Mouse (Mus musculus): Measurements from ENCODE around the gene Ergic2. TPM values are rescaled to one million over a fixed set of nuclear protein-coding genes. Genes with fewer than 3 reads are reported as not detected.

The Ergic2 gene
- polyA plus RNA-seq, 1 experiment from 2014 or later = 169 TPM

DNA sequence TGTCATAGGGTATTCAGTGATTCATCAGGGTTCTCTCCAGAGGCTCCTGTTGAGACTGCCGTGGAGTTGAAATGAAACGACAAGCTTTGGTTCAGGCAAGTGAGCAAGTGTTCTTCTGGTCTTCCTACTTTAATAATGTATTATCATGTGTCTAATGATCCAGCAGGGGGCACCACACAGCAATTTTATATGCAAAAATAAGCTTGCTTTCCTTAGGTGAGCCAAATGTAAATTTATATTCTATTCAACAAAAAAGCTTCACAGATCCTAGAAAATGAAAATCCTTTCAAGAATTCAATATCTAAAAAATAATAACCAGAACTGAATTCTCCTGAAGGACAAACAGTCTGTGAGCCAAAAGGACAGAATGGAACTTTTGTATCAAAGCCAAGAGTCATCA, 36.5 kb upstream of the Ergic2 start:
- H3K9ac ChIP-seq (ENCODE audit: low read length) = no peak overlapping the region
- H3K27me3 ChIP-seq (replicated peaks; ENCODE audit: control insufficient read depth, insufficient read depth, low read length) = no peaks in the 10 kb centered on the region
- ATAC-seq (replicated peaks; ENCODE audit: low FRiP score, low TSS enrichment, low read depth) (no peak), DNase-seq (ENCODE audit: low spot score) (peak; percentile 58)
- no peak overlapping the region for H3K4me3 ChIP-seq (ENCODE audit: low read depth, low read length)
- peaks cover 6% of the 10 kb centered on the region; the same call in 1 of the 2 replicates for H3K36me3 ChIP-seq (ENCODE audit: control insufficient read depth, insufficient read depth, low read length)
- 30% methylated on average over 2 of the region's 2 CpGs for WGBS
- H3K27ac ChIP-seq (ENCODE audit: low read depth) = no peak overlapping the region
- H3K4me2 ChIP-seq (ENCODE audit: low read length) = no peak overlapping the region
- no peaks in the 10 kb centered on the region for H3K9me3 ChIP-seq (ENCODE audit: control insufficient read depth, low read length)
- H3K4me1 ChIP-seq (replicated peaks; ENCODE audit: control insufficient read depth, insufficient read depth, low read length) = peaks cover 13% of the 10 kb centered on the region

DNA sequence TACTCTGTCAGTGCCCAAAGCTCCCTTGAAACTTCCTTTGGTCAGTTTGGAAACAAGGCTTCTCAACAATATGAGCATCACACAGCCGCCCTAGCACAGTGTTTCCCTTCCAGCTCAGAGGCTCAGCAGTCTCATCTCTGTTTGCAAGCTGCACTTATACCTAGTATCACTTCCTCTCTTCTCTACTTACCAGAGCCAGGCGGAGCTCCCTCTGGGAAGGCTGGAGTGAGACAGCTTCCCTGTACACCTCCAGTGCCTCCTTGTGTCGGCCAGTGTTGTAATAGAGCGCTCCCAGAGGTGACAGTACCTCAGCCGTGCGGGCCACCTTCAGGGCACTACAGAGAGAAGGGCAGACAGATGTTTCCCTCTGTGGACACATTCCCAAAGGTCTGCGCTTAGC, 34.4 kb upstream of the Ergic2 start:
- Histone ChIP-seq H3K27me3 (replicated peaks; ENCODE audit: control insufficient read depth, insufficient read depth, low read length) (no peaks in the 10 kb centered on the region), H3K36me3 (ENCODE audit: control insufficient read depth, insufficient read depth, low read length) (peaks cover 6% of the 10 kb centered on the region; the same call in 1 of the 2 replicates), H3K4me1 (replicated peaks; ENCODE audit: control insufficient read depth, insufficient read depth, low read length) (no peaks in the 10 kb centered on the region), H3K9me3 (ENCODE audit: control insufficient read depth, low read length) (no peaks in the 10 kb centered on the region), H3K9ac (ENCODE audit: low read length) (no peak overlapping the region), H3K27ac (ENCODE audit: low read depth) (no peak overlapping the region), H3K4me3 (ENCODE audit: low read depth, low read length) (no peak overlapping the region), H3K4me2 (ENCODE audit: low read length) (no peak overlapping the region)
- ATAC-seq (replicated peaks; ENCODE audit: low FRiP score, low TSS enrichment, low read depth) (no peak), DNase-seq (ENCODE audit: low spot score) (no peak)
- 78% methylated on average over 7 of the region's 7 CpGs for WGBS

DNA sequence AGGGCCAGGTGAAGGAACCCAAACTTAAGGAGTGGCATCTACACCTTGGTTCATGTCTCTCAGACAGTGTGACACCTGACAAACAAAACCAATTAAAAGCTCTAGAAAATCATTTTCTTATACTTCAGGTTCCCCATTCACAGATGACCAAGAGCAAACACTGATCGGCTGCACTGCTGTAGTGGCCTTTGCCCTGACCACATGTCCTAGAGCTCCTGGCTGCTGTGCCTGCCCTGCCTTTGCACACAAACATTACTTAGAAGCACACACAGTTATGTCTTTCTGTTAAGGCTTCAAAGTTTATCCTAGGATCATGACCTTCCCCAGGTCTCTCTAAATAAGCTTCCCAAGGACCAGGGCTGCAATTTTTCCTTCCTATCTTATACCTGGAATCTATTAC, 32.7 kb upstream of the Ergic2 start:
- DNase-seq (ENCODE audit: low spot score) (no peak), ATAC-seq (replicated peaks; ENCODE audit: low FRiP score, low TSS enrichment, low read depth) (no peak)
- H3K27me3 ChIP-seq (replicated peaks; ENCODE audit: control insufficient read depth, insufficient read depth, low read length) = no peaks in the 10 kb centered on the region
- WGBS = 56% methylated on average over 1 of the region's 1 CpGs
- H3K4me1 ChIP-seq (replicated peaks; ENCODE audit: control insufficient read depth, insufficient read depth, low read length) = no peaks in the 10 kb centered on the region
- H3K9ac ChIP-seq (ENCODE audit: low read length) = no peak overlapping the region
- H3K36me3 ChIP-seq (ENCODE audit: control insufficient read depth, insufficient read depth, low read length) = peaks cover 6% of the 10 kb centered on the region; the same call in 1 of the 2 replicates
- no peak overlapping the region for H3K4me3 ChIP-seq (ENCODE audit: low read depth, low read length)
- H3K27ac ChIP-seq (ENCODE audit: low read depth) = no peak overlapping the region
- no peak overlapping the region for H3K4me2 ChIP-seq (ENCODE audit: low read length)
- no peaks in the 10 kb centered on the region for H3K9me3 ChIP-seq (ENCODE audit: control insufficient read depth, low read length)

DNA sequence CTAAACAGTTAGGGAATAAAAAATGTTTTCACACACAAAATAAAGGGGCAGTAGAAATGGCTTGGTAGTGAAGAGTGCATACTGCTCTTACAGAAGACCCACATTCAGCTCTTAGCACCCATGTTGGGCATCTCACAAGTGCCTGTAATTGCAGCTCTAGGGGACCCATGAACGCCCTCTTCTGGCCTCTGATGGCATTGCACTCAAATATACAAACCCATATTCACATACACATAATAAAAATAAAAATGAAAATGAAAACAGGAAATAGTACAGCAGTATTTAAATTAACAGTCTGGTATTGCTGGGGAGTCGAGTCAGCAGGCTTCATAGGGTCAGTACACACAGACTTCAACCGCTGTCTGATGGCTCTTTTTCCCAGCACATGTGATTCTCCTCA, 30.1 kb upstream of the Ergic2 start:
- Histone ChIP-seq H3K4me1 (replicated peaks; ENCODE audit: control insufficient read depth, insufficient read depth, low read length) (no peaks in the 10 kb centered on the region), H3K9ac (ENCODE audit: low read length) (no peak overlapping the region), H3K27ac (ENCODE audit: low read depth) (no peak overlapping the region), H3K4me2 (ENCODE audit: low read length) (no peak overlapping the region), H3K27me3 (replicated peaks; ENCODE audit: control insufficient read depth, insufficient read depth, low read length) (no peaks in the 10 kb centered on the region), H3K36me3 (ENCODE audit: control insufficient read depth, insufficient read depth, low read length) (peaks cover 6% of the 10 kb centered on the region; the same call in 1 of the 2 replicates), H3K9me3 (ENCODE audit: control insufficient read depth, low read length) (no peaks in the 10 kb centered on the region), H3K4me3 (ENCODE audit: low read depth, low read length) (no peak overlapping the region)
- ATAC-seq (replicated peaks; ENCODE audit: low FRiP score, low TSS enrichment, low read depth) = no peak
- 64% methylated on average over 3 of the region's 3 CpGs for WGBS
- no peak for DNase-seq (ENCODE audit: low spot score)

DNA sequence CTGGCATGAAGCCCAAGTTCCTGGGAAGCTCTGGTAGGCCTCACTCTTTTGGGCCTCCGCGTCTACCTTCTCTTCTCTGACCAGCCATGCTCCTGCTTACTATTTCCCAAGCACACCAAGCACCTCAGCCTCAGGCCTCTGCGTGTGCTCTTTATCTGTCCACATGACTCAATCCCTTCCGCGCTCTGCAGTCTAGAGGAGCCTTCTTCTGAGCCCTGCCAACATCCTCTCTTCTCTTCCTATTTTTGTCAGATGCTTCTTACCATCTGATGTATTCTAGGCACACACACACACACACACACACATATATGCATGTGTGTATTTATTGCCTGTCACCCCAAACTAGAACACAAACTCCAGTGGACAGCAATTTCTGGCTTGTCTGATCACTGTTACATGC, 29.5 kb upstream of the Ergic2 start:
- no peaks in the 10 kb centered on the region for H3K9me3 ChIP-seq (ENCODE audit: control insufficient read depth, low read length)
- H3K4me1 ChIP-seq (replicated peaks; ENCODE audit: control insufficient read depth, insufficient read depth, low read length) = no peaks in the 10 kb centered on the region
- no peak overlapping the region for H3K9ac ChIP-seq (ENCODE audit: low read length)
- no peak overlapping the region for H3K27ac ChIP-seq (ENCODE audit: low read depth)
- peaks cover 6% of the 10 kb centered on the region; the same call in 1 of the 2 replicates for H3K36me3 ChIP-seq (ENCODE audit: control insufficient read depth, insufficient read depth, low read length)
- no peak overlapping the region for H3K4me3 ChIP-seq (ENCODE audit: low read depth, low read length)
- H3K27me3 ChIP-seq (replicated peaks; ENCODE audit: control insufficient read depth, insufficient read depth, low read length) = no peaks in the 10 kb centered on the region
- DNase-seq (ENCODE audit: low spot score) = no peak
- no peak overlapping the region for H3K4me2 ChIP-seq (ENCODE audit: low read length)
- ATAC-seq (replicated peaks; ENCODE audit: low FRiP score, low TSS enrichment, low read depth) = no peak
- WGBS = 83% methylated on average over 5 of the region's 5 CpGs

DNA sequence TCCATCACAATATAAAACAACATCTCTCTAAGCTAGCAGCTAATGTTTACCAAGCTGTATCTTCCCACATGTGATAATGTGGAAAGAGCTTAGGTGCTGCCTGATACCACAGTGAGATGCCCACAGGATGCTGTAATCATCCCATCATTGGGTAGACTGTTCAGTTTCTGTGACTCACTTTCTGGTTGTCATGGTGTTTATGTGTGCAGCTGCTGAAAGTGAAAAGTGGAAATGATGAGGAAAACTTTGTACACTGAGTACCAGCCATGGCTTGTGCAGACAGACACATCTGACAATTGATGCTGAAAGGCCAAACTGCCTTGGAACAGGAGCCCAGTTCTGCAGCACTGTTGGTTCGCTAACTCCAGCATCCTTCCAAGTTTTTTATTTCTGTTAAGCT, 27.1 kb upstream of the Ergic2 start:
- no peak overlapping the region for H3K4me3 ChIP-seq (ENCODE audit: low read depth, low read length)
- no peak for ATAC-seq (replicated peaks; ENCODE audit: low FRiP score, low TSS enrichment, low read depth)
- H3K4me1 ChIP-seq (replicated peaks; ENCODE audit: control insufficient read depth, insufficient read depth, low read length) = no peaks in the 10 kb centered on the region
- H3K4me2 ChIP-seq (ENCODE audit: low read length) = no peak overlapping the region
- no peaks in the 10 kb centered on the region for H3K27me3 ChIP-seq (replicated peaks; ENCODE audit: control insufficient read depth, insufficient read depth, low read length)
- no peak for DNase-seq (ENCODE audit: low spot score)
- peaks cover 3% of the 10 kb centered on the region; the same call in 1 of the 2 replicates for H3K36me3 ChIP-seq (ENCODE audit: control insufficient read depth, insufficient read depth, low read length)
- 100% methylated on average over 1 of the region's 1 CpGs for WGBS
- H3K27ac ChIP-seq (ENCODE audit: low read depth) = no peak overlapping the region
- no peak overlapping the region for H3K9ac ChIP-seq (ENCODE audit: low read length)
- H3K9me3 ChIP-seq (ENCODE audit: control insufficient read depth, low read length) = no peaks in the 10 kb centered on the region

DNA sequence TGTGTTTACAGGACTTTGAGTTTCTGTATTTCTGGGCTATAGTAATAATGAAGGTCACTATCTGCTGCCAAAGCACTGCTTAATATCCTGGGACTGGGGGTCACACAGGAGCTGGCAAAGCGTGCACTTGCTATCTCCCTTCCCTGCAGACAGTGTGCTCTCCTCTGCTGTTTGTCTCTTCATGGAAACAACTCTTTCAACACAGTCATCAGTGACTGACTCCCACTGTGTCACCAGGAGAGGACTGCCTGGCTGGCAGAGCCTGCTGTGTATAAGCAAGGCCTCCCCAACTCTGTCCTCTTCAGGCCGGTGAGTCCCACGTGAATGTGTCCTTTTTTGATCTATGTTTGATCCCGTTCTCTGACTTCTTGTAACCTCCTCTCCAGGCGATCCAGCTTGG, 25.3 kb upstream of the Ergic2 start:
- Histone ChIP-seq H3K9ac (ENCODE audit: low read length) (no peak overlapping the region), H3K36me3 (ENCODE audit: control insufficient read depth, insufficient read depth, low read length) (no peaks in the 10 kb centered on the region), H3K9me3 (ENCODE audit: control insufficient read depth, low read length) (no peaks in the 10 kb centered on the region), H3K27ac (ENCODE audit: low read depth) (no peak overlapping the region), H3K4me2 (ENCODE audit: low read length) (no peak overlapping the region), H3K4me3 (ENCODE audit: low read depth, low read length) (no peak overlapping the region), H3K4me1 (replicated peaks; ENCODE audit: control insufficient read depth, insufficient read depth, low read length) (no peaks in the 10 kb centered on the region), H3K27me3 (replicated peaks; ENCODE audit: control insufficient read depth, insufficient read depth, low read length) (no peaks in the 10 kb centered on the region)
- ATAC-seq (replicated peaks; ENCODE audit: low FRiP score, low TSS enrichment, low read depth) (no peak), DNase-seq (ENCODE audit: low spot score) (no peak)
- WGBS = 60% methylated on average over 5 of the region's 5 CpGs

DNA sequence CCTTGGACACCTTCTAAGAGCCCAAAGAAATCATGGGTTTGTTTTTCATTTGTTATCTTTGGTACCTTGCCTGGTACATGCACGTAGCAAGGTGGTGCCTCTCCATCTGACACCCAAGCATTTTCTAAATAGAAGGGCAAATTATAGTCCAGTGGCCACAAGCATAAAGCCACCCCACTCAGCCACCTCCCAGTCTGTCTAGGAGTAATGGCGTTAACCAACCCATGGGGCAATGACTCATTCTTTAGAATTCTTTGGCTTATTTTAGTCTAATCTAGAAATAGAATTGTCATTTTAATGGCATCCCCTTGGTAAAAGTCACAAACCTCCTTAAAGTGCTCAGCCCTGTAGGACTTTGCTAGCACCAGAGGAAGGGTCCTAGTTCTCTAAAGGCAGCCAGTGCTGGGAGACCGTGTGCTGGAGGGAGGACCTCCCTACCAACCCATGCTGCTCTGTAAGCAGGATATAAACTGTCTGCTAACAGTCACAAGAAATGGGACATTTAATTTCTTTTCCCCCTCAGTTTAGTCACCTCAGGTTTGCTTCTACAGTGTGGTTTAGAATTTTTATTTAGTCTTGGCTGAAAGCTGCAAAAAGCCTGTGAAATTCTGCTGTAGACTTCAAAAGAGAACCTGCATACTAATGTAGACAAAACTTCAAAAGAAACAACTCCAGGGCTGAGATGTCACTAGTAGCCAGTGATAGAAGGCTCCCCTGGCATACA, 22.1 kb upstream of the Ergic2 start:
- ATAC-seq (replicated peaks; ENCODE audit: low FRiP score, low TSS enrichment, low read depth) = no peak
- WGBS = 67% methylated on average over 3 of the region's 3 CpGs
- H3K27ac ChIP-seq (ENCODE audit: low read depth) = no peak overlapping the region

DNA sequence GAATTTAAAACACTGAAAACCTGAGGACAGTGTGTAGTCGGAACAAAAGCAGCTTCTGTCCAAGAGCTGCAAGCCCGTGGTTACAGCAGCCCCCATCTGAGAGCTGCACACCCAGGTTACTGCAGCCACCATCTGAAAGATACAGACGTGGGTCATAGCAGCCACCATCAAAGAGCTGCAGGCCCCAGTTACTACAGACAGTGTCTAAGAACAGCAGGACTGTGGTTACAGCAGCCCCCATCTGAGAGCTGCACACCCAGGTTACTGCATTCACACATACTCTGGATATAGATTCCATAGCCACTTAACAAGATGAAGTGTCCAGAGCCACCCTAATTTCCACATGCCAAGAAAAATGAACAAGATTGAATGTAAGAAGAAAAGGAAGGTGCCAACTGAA, 15.4 kb upstream of the Ergic2 start:
- no peak overlapping the region for H3K9ac ChIP-seq (ENCODE audit: low read length)
- no peaks in the 10 kb centered on the region for H3K9me3 ChIP-seq (ENCODE audit: control insufficient read depth, low read length)
- no peak for DNase-seq (ENCODE audit: low spot score)
- no peaks in the 10 kb centered on the region for H3K4me1 ChIP-seq (replicated peaks; ENCODE audit: control insufficient read depth, insufficient read depth, low read length)
- no peaks in the 10 kb centered on the region for H3K36me3 ChIP-seq (ENCODE audit: control insufficient read depth, insufficient read depth, low read length)
- no peaks in the 10 kb centered on the region for H3K27me3 ChIP-seq (replicated peaks; ENCODE audit: control insufficient read depth, insufficient read depth, low read length)
- no peak overlapping the region for H3K4me3 ChIP-seq (ENCODE audit: low read depth, low read length)
- WGBS = 61% methylated on average over 3 of the region's 3 CpGs
- no peak for ATAC-seq (replicated peaks; ENCODE audit: low FRiP score, low TSS enrichment, low read depth)
- H3K4me2 ChIP-seq (ENCODE audit: low read length) = no peak overlapping the region
- H3K27ac ChIP-seq (ENCODE audit: low read depth) = no peak overlapping the region

More for the DNA sequence above, 22.1 kb upstream of the Ergic2 start:
- no peaks in the 10 kb centered on the region for H3K36me3 ChIP-seq (ENCODE audit: control insufficient read depth, insufficient read depth, low read length)
- no peaks in the 10 kb centered on the region for H3K9me3 ChIP-seq (ENCODE audit: control insufficient read depth, low read length)
- no peak for DNase-seq (ENCODE audit: low spot score)
- no peaks in the 10 kb centered on the region for H3K27me3 ChIP-seq (replicated peaks; ENCODE audit: control insufficient read depth, insufficient read depth, low read length)
- no peak overlapping the region for H3K9ac ChIP-seq (ENCODE audit: low read length)
- H3K4me1 ChIP-seq (replicated peaks; ENCODE audit: control insufficient read depth, insufficient read depth, low read length) = no peaks in the 10 kb centered on the region
- H3K4me2 ChIP-seq (ENCODE audit: low read length) = no peak overlapping the region
- H3K4me3 ChIP-seq (ENCODE audit: low read depth, low read length) = no peak overlapping the region

All from intestine, embryonic 14.5 days (tissue).